Mouse (Mus musculus): Measurements from ENCODE around the gene Cspg4.

GRCm38 (mm10) chr9:56923841-56924650 lies 59.2 kb downstream of the Cspg4 start:
- TF ChIP-seq CTCF (IDR thresholded peaks at IDR 0.05) (no peak), EP300 (IDR thresholded peaks at IDR 0.05) (no peak)

Measured in lung, postnatal 0 days (tissue).